Mouse (Mus musculus): ENCODE measurements around the gene Creb3l4. TPM values are rescaled to one million over a fixed set of nuclear protein-coding genes. Genes with fewer than 3 reads are reported as not detected.

Creb3l4 gene
- polyA plus RNA-seq, 1 experiment from 2014 or later, result 2.2 TPM

GRCm38 (mm10) chr3:90266901-90267775 lies 23.8 kb upstream of the Creb3l4 start:
- Histone ChIP-seq H3K36me3 (ENCODE audit: control insufficient read depth, insufficient read depth) (peaks cover 20% of the 10 kb centered on the region), H3K27ac (ENCODE audit: low read length) (peak overlapping the region; percentile 99)

DNA sequence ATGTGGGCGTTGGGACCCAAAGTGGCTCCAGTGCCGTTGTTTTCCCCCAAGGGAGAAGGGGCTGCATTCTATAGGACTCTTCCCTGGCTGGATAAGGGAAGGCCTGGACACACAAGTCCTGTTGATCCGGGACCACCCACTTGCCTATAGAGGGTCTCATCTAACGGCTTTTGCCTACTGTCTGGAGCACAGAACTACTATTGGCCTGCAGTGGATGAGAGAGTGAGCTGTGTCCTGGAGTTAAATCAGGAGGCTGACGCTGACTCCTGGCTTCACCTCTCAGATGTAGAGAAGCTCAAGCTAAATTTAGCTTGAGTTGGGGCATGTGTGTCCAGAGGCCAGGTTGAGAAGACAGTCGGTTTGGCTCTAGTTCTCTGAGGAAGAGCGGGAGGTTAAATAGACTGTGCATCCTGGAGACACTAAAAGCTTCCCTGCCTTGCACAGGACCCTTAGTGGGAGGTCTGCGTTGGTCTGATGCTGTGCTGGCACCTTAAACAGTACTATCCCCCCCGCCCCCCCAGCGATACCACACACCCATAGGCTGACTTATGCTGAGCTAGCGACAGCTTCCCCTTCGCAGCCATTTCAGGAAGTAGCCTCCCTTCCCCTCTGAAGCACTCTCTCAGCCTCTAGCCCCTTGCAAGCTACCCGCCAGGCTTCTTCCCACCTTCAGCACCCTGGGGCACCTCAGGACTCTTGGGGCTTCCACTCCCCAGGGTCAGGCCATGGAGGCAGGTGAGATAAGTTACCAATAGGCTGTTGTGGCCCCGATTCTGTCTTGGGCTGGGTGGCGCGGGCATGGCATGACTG lies 22.8 kb upstream of the Creb3l4 start:
- Histone ChIP-seq H3K27me3 (ENCODE audit: control insufficient read depth, insufficient read depth, low read length) (no peaks in the 10 kb centered on the region), H3K9me3 (replicated peaks; ENCODE audit: control insufficient read depth, low read length) (no peaks in the 10 kb centered on the region), H3K9ac (ENCODE audit: low read length) (peak overlapping the region; percentile 96), H3K4me2 (ENCODE audit: low read depth, low read length) (peak overlapping the region; percentile 88), H3K4me3 (ENCODE audit: low read length) (peak overlapping the region; percentile 81), H3K36me3 (ENCODE audit: control insufficient read depth, insufficient read depth) (peaks cover 25% of the 10 kb centered on the region), H3K27ac (ENCODE audit: low read length) (peak overlapping the region; percentile 99), H3K4me1 (ENCODE audit: control insufficient read depth, insufficient read depth, low read length) (peaks cover 16% of the 10 kb centered on the region)
- 14% methylated on average over 16 of the region's 16 CpGs for WGBS
- peak; percentile 53 for ATAC-seq (replicated peaks; ENCODE audit: extremely low read depth, insufficient read depth, low FRiP score)

More at GRCm38 (mm10) chr3:90266901-90267775, 23.8 kb upstream of the Creb3l4 start:
- 92% methylated on average over 20 of the region's 20 CpGs for WGBS
- H3K9me3 ChIP-seq (replicated peaks; ENCODE audit: control insufficient read depth, low read length), result no peaks in the 10 kb centered on the region
- H3K4me3 ChIP-seq (ENCODE audit: low read length), result peak overlapping the region; percentile 81
- H3K27me3 ChIP-seq (ENCODE audit: control insufficient read depth, insufficient read depth, low read length), result no peaks in the 10 kb centered on the region
- peak overlapping the region; percentile 96 for H3K9ac ChIP-seq (ENCODE audit: low read length)
- ATAC-seq (replicated peaks; ENCODE audit: extremely low read depth, insufficient read depth, low FRiP score), result no peak
- peak overlapping the region; percentile 88 for H3K4me2 ChIP-seq (ENCODE audit: low read depth, low read length)
- H3K4me1 ChIP-seq (ENCODE audit: control insufficient read depth, insufficient read depth, low read length), result peaks cover 16% of the 10 kb centered on the region

GRCm38 (mm10) chr3:90265034-90265931 lies 22.0 kb upstream of the Creb3l4 start, which contains the start of gene Dennd4b:
Dennd4b (plus strand) TSS chr3:90265185.
- ATAC-seq (replicated peaks; ENCODE audit: extremely low read depth, insufficient read depth, low FRiP score), result peak; percentile 89
- Histone ChIP-seq H3K9me3 (replicated peaks; ENCODE audit: control insufficient read depth, low read length) (no peaks in the 10 kb centered on the region), H3K27ac (ENCODE audit: low read length) (peak within 1 kb of the TSS; percentile 99), H3K9ac (ENCODE audit: low read length) (peak within 1 kb of the TSS; percentile 96), H3K4me3 (ENCODE audit: low read length) (peak within 1 kb of the TSS; percentile 81), H3K27me3 (ENCODE audit: control insufficient read depth, insufficient read depth, low read length) (no peaks in the 10 kb centered on the region), H3K4me1 (ENCODE audit: control insufficient read depth, insufficient read depth, low read length) (peaks cover 16% of the 10 kb centered on the region), H3K4me2 (ENCODE audit: low read depth, low read length) (peak within 1 kb of the TSS; percentile 88), H3K36me3 (ENCODE audit: control insufficient read depth, insufficient read depth) (peaks cover 30% of the 10 kb centered on the region)
- under 1% methylated on average over 72 of the region's 87 CpGs for WGBS

- H3K9me3 ChIP-seq (replicated peaks; ENCODE audit: control insufficient read depth, low read length), result no peaks in the 10 kb centered on the region
- H3K9ac ChIP-seq (ENCODE audit: low read length), result peak overlapping the region; percentile 96
- H3K4me1 ChIP-seq (ENCODE audit: control insufficient read depth, insufficient read depth, low read length), result peaks cover 16% of the 10 kb centered on the region
- WGBS, result 33% methylated on average over 10 of the region's 10 CpGs
- peaks cover 37% of the 10 kb centered on the region for H3K36me3 ChIP-seq (ENCODE audit: control insufficient read depth, insufficient read depth)
- H3K27me3 ChIP-seq (ENCODE audit: control insufficient read depth, insufficient read depth, low read length), result no peaks in the 10 kb centered on the region
- no peak for ATAC-seq (replicated peaks; ENCODE audit: extremely low read depth, insufficient read depth, low FRiP score)
- H3K4me3 ChIP-seq (ENCODE audit: low read length), result peak overlapping the region; percentile 81
- H3K27ac ChIP-seq (ENCODE audit: low read length), result peak overlapping the region; percentile 99
- H3K4me2 ChIP-seq (ENCODE audit: low read depth, low read length), result peak overlapping the region; percentile 88
Measured at GRCm38 (mm10) chr3:90264687-90265033, 21.3 kb upstream of the Creb3l4 start.

DNA sequence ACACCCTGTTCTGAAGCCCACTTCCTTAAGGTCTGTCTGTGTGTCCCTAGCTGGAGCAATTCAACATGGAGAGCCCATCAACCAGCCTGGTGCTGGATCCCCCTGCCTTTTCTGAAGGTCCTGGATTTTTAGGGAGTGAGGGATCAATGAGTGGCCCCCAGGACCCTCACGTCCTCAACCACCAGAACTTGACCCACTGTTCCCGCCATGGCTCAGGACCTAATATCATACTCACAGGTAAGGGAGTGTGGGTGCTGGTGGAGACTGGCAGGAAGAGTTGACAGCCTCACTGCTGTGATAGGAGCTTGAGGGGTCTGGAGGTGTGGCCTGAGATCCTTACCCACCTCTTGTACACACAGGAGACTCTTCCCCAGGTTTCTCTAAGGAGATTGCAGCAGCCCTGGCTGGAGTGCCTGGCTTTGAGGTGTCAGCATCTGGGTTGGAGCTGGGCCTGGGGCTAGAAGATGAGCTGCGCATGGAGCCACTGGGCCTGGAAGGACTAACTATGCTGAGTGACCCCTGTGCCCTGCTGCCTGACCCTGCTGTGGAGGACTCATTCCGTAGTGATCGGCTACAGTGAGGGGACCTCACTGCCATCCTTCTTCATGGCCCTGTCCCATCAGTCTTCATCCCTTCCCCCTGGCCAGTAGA lies 19.9 kb upstream of the Creb3l4 start:
- Histone ChIP-seq H3K9me3 (replicated peaks; ENCODE audit: control insufficient read depth, low read length) (no peaks in the 10 kb centered on the region), H3K4me3 (ENCODE audit: low read length) (no peak overlapping the region), H3K27me3 (ENCODE audit: control insufficient read depth, insufficient read depth, low read length) (no peaks in the 10 kb centered on the region), H3K27ac (ENCODE audit: low read length) (no peak overlapping the region), H3K4me2 (ENCODE audit: low read depth, low read length) (no peak overlapping the region), H3K36me3 (ENCODE audit: control insufficient read depth, insufficient read depth) (peaks cover 38% of the 10 kb centered on the region), H3K4me1 (ENCODE audit: control insufficient read depth, insufficient read depth, low read length) (peaks cover 16% of the 10 kb centered on the region), H3K9ac (ENCODE audit: low read length) (no peak overlapping the region)
- WGBS, result 90% methylated on average over 5 of the region's 5 CpGs
- ATAC-seq (replicated peaks; ENCODE audit: extremely low read depth, insufficient read depth, low FRiP score), result no peak

DNA sequence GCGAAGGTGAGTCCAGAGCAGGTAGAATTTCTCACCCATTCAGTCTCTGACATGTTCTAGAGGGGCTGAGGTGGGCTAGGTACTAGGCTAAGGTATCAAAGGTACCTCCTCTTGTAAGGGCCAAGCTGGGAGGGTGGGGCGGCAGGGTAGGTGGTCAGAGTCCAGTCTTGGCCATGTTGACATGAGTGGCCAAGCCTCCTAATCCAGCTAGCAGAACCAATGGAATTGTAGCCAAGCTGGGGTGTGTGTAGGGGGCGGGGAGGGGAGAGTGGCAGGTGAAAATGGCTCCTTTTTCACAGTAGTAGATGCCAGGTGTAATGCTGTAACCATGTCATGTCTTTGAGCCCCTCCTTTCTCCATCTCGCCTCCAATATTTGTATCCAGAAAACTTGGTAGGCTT lies 15.2 kb upstream of the Creb3l4 start:
- no peak overlapping the region for H3K4me3 ChIP-seq (ENCODE audit: low read length)
- peaks cover 38% of the 10 kb centered on the region for H3K36me3 ChIP-seq (ENCODE audit: control insufficient read depth, insufficient read depth)
- ATAC-seq (replicated peaks; ENCODE audit: extremely low read depth, insufficient read depth, low FRiP score), result no peak
- no peak overlapping the region for H3K9ac ChIP-seq (ENCODE audit: low read length)
- H3K27me3 ChIP-seq (ENCODE audit: control insufficient read depth, insufficient read depth, low read length), result no peaks in the 10 kb centered on the region
- H3K4me2 ChIP-seq (ENCODE audit: low read depth, low read length), result no peak overlapping the region
- peaks cover 8% of the 10 kb centered on the region for H3K4me1 ChIP-seq (ENCODE audit: control insufficient read depth, insufficient read depth, low read length)
- H3K9me3 ChIP-seq (replicated peaks; ENCODE audit: control insufficient read depth, low read length), result no peaks in the 10 kb centered on the region
- 91% methylated on average over 4 of the region's 4 CpGs for WGBS
- no peak overlapping the region for H3K27ac ChIP-seq (ENCODE audit: low read length)

- Histone ChIP-seq H3K4me1 (ENCODE audit: control insufficient read depth, insufficient read depth, low read length) (peaks cover 8% of the 10 kb centered on the region), H3K27ac (ENCODE audit: low read length) (no peak overlapping the region), H3K9me3 (replicated peaks; ENCODE audit: control insufficient read depth, low read length) (no peaks in the 10 kb centered on the region), H3K4me3 (ENCODE audit: low read length) (no peak overlapping the region), H3K27me3 (ENCODE audit: control insufficient read depth, insufficient read depth, low read length) (no peaks in the 10 kb centered on the region), H3K36me3 (ENCODE audit: control insufficient read depth, insufficient read depth) (peaks cover 29% of the 10 kb centered on the region), H3K9ac (ENCODE audit: low read length) (no peak overlapping the region), H3K4me2 (ENCODE audit: low read depth, low read length) (no peak overlapping the region)
- WGBS, result 87% methylated on average over 19 of the region's 19 CpGs
- no peak for ATAC-seq (replicated peaks; ENCODE audit: extremely low read depth, insufficient read depth, low FRiP score)
Measured at GRCm38 (mm10) chr3:90256731-90257530, 13.6 kb upstream of the Creb3l4 start.

Data from heart, embryonic 16.5 days (tissue).